Mouse (Mus musculus) megakaryocyte, adult 5-6 weeks (primary cell): Measurements from ENCODE around the gene Foxg1. TPM values are rescaled to one million over a fixed set of nuclear protein-coding genes. Genes with fewer than 3 reads are reported as not detected.

ENCODE experiments used
- ATAC-seq: 2 replicates; pipeline ENCODE4 v1.8.0; 2016; ENCODE audit warnings: mild to moderate bottlenecking, inconsistent platforms; ENCODE audit not compliant: poor library complexity, severe bottlenecking
- total RNA-seq, 2 experiments: library from RNA; stranded (forward) in 1 of 2; stranded (reverse) in 1 of 2; fragments of 153-499, 151-499 nt in 1 of 2; fragments of 221-1000, 200-1000 nt in 1 of 2; gene quantifications; 2 replicates each; pipeline versions ENCODE4 v1.2.3 to v1.2.4; 2015 to 2017

The Foxg1 gene
- total RNA-seq, 2 experiments from 2014 or later = not detected

DNA sequence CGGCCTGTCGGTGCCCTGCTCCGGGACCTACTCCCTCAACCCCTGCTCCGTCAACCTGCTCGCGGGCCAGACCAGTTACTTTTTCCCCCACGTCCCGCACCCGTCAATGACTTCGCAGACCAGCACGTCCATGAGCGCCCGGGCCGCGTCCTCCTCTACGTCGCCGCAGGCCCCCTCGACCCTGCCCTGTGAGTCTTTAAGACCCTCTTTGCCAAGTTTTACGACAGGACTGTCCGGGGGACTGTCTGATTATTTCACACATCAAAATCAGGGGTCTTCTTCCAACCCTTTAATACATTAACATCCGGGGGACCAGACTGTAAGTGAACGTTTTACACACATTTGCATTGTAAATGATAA is 3.2 kb downstream of the Foxg1 start:
- no peak for ATAC-seq

DNA sequence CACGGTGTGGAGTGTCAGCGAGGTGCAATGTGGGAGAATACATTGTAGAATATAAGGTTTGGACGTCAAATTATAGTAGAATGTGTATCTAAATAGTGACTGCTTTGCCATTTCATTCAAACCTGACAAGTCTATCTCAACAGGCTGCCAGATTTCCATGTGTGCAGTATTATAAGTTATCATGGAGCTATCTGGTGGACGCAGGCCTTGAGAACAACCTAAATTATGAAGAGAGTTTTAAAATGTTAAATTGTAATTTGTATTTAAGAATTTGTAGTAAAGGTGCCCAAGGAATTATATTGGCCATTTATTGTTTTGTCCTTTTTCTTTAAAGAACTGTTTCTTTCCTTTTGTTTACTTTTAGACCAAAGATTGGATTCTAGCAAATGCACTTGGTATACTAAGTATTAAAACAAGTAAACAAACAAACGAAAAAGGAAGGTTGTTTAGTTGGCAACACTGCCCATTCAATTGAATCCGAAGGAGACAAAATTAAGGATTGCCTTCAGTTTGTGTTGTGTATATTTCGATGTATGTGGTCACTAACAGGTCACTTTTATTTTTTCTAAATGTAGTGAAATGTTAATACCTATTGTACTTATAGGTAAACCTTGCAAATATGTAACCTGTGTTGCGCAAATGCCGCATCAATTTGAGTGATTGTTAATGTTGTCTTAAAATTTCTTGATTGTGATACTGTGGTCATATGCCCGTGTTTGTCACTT is 3.8 kb downstream of the Foxg1 start:
- no peak for ATAC-seq

DNA sequence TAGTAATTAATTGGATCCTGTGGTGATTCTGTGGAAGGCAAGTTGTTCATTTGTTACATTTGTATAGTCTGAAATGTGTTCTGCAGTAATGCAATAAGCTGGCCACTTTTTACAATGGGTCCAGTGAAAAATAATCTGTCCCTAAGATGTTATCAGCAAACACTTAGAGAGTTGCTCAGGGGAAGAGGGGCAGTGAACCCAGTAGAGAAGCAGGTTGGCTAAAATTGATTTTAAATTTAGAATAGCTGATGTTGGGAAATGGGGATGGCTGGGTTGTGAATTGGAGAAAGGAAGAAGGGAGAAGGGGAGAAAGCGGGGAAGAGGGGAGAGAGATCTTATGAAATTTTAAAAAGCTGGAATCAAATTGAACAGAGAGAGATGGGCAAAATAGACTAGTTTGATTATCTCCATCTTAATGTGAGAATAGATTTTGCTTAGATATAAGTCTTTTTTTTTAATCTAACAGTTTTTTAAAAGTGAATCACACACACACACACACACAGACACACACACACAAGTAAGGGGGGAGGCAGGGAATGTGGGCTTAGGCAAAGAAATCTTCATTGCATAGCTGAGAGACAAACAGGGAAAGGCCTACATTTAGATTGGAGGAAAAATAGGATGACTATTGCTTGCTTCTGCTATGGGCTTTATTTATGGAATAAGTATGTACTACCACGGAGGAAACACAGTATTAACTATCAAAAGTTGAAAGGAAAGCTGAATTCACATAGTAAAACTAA is 5.6 kb downstream of the Foxg1 start:
- ATAC-seq = no peak

DNA sequence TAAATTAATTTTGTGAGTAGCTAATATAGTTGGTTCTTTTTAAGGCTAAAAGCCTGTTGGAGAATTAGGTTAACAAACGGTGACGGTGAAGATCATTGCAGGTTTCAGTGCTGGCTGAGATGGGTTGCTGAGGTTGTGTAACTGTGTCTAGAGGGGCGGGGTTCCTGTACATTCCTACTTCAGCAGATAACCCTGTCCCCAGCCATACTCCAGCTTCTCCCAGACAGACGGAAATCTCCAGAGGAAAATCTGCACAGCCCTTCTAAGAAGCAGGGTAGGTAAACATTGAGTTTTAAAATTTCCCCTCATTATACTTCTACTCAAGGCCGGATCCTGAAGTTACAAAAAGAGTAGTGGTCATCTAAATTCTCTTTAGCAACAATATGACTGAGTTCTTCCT is 7.2 kb downstream of the Foxg1 start:
- no peak for ATAC-seq

DNA sequence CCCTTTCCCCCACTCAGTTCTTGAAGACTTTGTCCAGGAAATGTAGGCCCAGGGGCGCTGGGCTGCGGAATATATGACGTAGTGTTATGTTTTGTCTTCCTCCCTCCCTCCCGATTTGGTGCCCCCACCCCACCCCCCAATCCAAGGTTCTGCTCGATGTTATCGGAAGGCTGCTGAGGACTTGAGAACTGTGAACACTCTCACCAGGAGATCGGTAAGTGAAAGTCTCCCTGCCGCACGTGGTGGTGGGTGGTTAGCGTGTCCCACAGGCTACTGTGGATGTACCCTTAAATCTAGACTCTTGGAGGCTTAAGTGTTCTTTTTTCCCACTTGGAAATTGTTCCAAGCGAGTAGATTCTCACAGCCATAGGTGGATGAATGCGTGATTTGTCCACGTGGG is 7.8 kb downstream of the Foxg1 start:
- no peak for ATAC-seq

DNA sequence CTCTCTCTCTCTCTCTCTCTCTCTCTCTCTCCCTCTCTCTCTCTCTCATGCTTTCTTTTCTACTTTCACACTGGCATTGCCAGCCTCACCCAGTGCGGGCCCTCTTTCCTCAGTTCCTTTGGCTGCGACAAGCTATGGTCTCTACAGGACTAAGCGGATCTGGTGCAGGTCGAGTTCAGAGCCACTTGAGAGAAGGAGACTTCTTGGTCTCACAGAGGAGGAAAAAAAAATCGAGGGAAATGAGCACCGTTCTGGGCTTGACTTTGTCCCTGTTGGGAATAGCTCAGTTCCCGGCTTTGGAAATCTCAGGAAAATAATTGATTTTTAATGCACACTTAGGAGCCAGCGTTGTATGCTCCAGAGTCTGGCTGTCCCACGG is 8.5 kb downstream of the Foxg1 start:
- ATAC-seq = no peak

DNA sequence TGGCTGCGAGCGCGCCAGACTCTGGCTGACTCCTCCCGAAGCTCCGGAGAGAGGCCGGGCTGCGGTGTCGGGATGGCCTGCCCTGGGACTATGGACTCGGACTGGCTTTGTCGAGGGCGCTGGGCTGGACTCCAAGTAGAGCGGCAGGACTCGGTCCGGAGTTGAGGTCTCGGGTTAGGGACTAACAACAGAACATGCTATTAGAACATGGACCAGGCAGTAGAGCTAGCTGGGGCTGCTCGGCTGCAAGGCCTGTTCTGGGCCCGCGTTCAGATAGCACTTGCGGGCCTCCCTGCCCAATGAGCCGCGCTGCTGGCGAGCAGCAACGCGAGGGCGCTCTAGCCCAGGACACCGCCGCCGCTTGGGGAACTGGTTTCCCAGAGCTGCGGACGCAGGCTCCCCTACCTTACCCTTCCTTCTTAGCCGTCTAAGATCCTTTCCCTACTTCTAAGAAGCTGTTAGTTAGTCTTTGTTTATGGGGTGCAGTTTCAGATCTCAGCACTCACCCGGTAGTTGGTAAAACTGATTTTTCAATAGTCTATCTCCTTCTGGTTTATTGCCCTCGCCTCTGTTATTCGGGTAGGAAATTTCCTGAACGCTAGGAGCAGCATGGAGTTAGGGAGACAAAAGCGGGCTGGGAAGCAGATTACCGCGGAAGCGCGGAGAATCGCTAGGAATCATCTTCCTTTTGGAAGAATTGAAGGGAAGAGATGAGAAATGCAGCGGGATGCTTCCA is 9.0 kb downstream of the Foxg1 start:
- no peak for ATAC-seq

DNA sequence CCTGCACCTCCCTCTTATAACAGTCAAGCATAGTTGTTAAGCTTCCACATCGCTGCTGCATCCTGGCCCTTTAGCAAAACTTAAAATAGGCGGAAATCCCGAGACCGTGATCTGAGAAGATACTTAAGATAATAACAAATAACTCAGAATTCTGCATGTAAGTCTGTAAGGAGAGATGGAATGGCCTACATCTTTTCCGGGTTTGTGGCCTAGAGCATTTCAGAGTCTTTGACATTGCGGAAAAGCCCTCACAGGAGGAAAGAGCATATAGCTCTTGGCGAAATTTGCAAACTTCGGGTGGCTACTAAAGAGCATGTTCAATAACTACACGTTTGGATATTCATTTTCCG is 9.6 kb downstream of the Foxg1 start:
- ATAC-seq = no peak

DNA sequence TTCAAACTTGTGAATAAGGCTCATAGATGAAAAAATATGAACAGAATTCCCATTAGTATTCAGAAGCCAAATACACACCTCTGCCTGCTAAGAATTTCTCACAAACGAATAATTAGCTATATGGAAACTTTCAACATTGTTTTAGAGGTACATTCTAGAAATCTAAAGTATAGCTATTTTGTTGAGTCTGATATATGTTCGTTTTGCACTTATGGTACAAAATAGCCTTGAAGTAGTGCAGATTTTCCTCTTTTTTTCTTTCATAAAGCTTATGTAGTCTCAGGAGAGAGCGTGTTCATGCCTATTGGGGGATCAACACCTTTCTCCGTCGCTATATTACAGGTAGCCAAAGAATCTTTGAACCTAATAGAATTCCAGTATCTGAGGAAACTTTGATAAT is 10.4 kb downstream of the Foxg1 start:
- no peak for ATAC-seq

DNA sequence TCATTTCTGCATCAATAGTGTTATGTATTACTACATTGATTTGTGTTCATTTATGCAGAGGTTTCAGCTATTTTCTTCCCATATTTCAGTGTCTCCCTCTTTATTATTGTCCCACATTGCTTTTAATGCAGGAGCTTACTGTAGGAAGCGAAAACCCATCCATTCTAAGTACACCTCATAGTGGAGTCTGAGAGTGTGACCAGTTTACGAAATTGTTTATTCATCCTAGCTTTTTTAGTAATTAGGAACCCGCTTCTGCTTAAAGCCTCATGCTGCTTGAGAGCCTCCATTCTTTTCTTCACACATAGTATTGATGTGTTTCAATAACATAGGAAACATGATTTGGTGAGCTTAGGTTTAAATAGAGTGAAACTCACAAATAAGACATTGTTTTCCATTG is 11.2 kb downstream of the Foxg1 start:
- no peak for ATAC-seq

DNA sequence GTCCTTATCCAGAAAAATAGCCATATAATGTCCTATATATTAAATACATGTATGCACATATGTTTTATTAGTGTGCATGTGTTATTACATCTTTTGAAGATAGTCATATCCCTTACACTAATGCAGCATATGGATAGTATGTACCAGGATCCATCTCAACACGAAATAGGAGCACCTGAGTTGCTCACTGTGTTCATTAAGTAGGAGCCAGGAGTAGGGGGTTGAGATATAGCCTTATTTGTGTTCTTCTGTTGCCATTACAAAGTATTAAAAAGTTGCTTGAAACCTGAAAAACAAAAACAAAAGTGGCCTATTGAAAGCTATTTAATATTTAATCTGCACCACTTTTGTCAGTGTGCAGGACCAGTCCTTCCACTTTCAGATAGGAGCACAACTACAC is 11.7 kb downstream of the Foxg1 start:
- no peak for ATAC-seq

DNA sequence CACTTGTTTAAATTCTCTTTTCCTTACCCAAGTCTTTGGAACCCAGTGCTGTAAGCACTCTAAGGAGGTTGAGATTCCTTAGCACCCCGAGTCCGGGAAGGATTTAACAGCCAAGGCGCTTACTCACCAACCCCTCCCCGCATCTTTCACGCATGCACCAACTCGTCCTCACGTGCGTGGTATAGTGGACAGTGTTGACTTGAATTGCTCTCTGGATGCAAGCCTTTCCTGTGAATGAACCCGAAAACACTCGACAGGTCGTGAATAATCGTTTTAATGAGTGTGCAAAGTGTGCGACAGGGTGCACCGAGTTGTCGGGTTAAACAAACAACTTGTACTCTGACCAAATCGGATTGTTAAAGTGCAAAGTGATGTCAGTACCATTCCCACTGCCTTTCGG is 12.4 kb downstream of the Foxg1 start:
- no peak for ATAC-seq

DNA sequence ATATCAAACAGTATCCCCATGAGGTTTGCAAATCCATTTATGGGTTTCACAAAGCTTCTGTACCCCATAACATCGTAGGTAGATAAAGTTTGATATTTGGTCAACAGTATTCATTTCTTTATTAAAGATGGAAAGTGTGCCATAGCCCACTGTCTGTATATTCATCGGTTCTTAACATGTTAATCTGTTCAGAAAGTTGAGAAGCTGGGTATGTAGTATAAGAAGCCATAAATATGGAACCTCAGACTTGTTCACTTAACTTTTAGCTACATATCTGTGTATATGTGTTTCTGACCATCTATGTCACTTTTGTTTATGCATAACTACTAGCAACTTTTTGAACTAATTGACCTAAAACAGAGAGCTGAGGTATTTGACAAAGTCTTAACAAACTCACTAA is 13.5 kb downstream of the Foxg1 start:
- ATAC-seq = no peak

DNA sequence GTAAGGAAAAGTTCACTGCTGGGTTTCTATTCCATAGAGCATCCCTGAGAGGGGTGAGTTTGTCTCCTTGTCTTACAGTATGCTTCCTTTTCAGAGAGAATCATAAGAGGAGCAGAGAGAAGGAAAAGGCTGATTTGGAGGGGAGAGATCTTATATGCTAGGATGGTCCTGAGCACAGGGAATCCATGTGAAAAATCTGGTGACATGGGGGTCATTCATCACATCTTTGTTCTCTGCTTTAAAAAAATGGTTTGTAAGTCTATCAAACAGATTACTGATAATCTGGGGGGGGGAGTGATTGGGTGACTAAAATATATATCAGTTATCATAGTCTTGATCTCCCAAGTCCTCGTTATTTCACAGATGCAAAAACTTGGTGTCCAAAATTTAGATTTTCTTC is 14.3 kb downstream of the Foxg1 start:
- no peak for ATAC-seq

DNA sequence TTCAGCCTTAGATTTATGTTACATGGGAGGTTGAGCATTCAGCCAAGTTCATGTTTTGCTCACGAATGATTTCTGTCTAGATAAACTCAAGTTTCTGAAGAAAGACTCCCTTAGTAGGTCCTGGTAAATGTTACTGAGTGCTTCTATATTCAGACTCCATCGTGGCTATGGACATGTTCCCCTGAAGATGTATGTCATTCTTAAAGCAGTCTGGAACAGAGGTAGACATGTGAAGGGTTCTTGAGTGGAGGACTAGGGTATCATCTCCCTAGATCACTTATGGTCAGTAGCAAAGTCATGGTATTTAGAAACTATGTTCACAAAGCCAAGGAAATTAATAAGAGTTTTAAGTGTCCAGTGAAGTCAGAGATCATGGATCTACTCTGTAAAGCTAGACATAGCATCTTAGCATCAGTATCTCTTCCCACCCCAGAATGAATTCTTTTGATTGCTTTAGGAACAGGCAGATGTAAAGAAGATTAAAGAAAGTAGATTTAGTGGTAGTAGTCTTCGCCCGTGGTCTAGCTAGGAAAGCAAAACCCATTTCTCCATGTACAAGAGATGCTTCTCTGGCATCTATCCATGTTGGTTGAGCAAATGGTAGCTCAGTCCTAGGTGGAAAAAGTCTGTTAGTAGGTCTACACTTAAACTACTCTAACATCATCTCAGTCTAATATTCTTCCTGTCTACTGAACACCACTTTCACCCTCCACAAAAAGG is 15.1 kb downstream of the Foxg1 start:
- ATAC-seq = no peak

DNA sequence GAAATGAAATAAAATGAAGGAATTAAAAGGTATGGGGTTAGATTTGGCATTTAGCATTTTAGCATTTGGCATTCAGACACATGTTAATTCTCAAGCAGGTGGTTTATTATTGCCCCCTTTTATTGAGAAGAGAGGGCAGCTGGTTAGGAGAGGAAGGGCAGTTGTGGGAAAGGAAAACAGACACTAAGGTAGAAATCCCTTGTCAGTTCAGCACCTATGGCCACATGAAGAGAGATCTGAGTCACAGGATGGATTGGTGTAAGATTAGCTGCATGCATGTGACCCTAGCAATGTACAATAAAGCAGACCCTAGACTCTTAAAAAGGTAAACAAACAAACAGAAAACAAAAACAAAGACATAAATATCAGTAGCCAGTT is 15.7 kb downstream of the Foxg1 start:
- no peak for ATAC-seq

DNA sequence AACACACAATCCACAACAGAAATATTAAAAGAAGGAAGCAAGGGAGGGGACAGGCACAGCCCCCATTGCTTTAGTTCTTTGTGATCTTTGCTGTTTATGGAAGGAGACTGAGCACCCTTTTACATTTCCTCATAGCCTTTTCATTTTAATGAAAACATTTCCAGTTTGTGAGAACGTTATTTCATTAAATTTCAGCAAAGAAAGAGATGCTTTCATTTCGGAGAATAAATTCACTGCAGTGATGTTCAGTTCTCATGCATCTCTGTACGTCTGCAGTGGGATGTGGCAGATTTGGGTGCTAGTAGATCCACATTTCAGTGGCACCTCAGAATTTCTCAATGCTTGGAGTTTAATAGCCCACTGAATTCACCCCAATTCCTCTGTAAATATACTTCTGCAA is 16.2 kb downstream of the Foxg1 start:
- no peak for ATAC-seq

DNA sequence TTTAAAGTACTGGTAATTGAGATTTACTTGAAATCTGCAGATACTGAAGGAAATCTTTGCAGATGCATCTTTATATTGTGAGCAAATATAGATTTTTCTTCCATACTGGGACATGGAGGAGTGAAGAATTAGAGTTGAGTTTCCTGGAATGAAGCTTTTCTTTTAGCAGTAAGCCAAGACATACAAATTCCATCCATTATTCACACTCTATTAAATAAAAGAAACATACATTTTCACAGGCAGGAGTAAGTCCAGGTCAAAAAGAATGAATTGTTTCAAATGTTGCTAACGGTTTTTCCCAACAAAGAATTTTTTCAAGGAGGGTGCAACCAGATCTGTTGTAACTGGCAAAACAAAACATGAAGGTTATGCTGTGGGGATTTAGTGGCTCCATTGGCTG is 17.2 kb downstream of the Foxg1 start:
- ATAC-seq = no peak

DNA sequence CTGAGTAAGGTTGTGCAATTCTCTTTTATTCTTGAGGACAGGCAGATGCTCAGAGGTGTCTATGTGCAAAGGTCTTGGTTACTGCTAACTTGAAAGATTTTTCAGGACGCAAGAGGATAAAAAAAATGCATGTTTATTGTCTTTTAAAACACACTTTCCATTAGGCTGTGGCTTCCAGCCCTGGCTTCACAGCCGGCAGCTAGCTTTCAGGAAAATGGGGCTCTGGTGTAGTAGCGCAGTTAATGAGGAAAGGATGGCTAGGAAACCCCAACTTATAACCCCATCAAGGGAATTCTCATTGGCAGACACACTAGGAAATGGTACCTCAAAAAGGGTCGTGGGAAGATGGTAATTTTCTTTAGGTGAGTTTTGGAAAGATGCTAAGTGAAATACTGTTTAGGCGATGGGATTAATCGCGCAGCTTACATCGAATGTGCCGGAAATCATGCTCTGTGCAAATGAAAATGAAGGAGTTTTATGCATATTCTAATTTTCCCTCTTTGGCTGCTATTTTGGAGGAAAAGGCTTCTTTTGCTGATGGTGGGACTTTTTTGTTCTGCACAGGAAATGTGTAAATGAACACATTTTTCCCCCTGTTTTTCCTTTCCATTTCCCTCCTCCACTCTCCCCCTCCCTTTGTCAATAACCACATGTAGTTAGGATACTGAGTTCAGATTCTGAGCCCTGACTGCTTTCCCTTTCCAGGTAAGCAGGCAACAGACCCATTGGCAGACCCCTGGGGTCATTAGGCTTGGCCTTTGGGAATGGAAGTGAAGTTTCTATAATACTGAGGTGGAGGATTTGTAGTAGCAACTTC is 17.8 kb downstream of the Foxg1 start:
- no peak for ATAC-seq

DNA sequence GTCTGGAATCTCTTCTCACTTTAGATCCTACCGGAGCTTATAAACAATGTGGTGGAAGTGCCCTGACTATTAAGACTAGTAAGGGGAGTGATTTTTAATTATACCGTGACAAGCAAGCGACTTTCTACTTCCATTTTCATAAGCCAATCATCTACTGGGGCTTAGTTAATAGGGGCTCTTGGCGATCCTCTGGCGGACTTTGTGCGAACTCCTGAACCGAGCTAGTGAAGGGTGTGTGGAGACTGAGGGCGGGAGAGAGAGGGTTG is 18.3 kb downstream of the Foxg1 start:
- ATAC-seq = no peak
